9 mouse cellular contexts compared by ENCODE assay signal in genomic region chr12:117989018-117989828, GRCm38 (mm10).
DNase-seq lines count a peak whose midpoint lies in the region; ATAC-seq and TF ChIP-seq lines count a peak whose summit lies in the region.
"Had no signal": no experiment of that assay in that cellular context is flagged by ENCODE, and none has a peak within 500 bp of the region (broad histone marks: within the 10 kb centered on the region; RNA-seq: fewer than 3 reads in every experiment).

No protein-coding gene starts in this region.

- ATAC-seq in hindbrain, embryonic 15.5 days (ENCODE audit: low FRiP score, low read depth): peak; percentile 68
- no peak for ATAC-seq in monocyte, adult 5-6 weeks (replicated peaks; ENCODE audit: insufficient number of reproducible peaks, low FRiP score, low TSS enrichment, poor library complexity, severe bottlenecking)

- no peaks in the 10 kb centered on the region for H3K9me3 ChIP-seq in embryonic facial prominence, embryonic 10.5 days
- H3K9me3 ChIP-seq in hindbrain, embryonic 15.5 days: no peaks in the 10 kb centered on the region

- H3K9ac ChIP-seq in hindbrain, embryonic 15.5 days: no peak overlapping the region

- no peak for DNase-seq in layer of hippocampus, adult 2 months (ENCODE audit: low spot score in 2 of 2)
- DNase-seq in layer of hippocampus, adult 11-12 months (ENCODE audit: low spot score): no peak
- peak; percentile 32 for DNase-seq in embryonic facial prominence, embryonic 10.5 days (ENCODE audit: low spot score)
- DNase-seq in neural tube, embryonic 10.5 days (ENCODE audit: extremely low spot score, low spot score): peak; percentile 36
- DNase-seq in ovary, adult 18-20 months (ENCODE audit: low spot score): no peak
- no peak for DNase-seq in T-cell, adult 2 months (ENCODE audit: low spot score)
- DNase-seq: spleen, adult 18-20 months had no signal

- peak overlapping the region; percentile 17 for H3K4me2 ChIP-seq in hindbrain, embryonic 15.5 days

- H3K36me3 ChIP-seq in embryonic facial prominence, embryonic 10.5 days (replicated peaks): no peaks in the 10 kb centered on the region
- H3K36me3 ChIP-seq in hindbrain, embryonic 15.5 days: no peaks in the 10 kb centered on the region

- peaks cover 59% of the 10 kb centered on the region for H3K27me3 ChIP-seq in embryonic facial prominence, embryonic 10.5 days (replicated peaks; ENCODE audit: low read depth, poor library complexity, severe bottlenecking)
- peaks cover 66% of the 10 kb centered on the region for H3K27me3 ChIP-seq in hindbrain, embryonic 15.5 days

- peaks cover 21% of the 10 kb centered on the region for H3K4me1 ChIP-seq in embryonic facial prominence, embryonic 10.5 days
- peaks cover 12% of the 10 kb centered on the region for H3K4me1 ChIP-seq in hindbrain, embryonic 15.5 days (replicated peaks)

- H3K4me3 ChIP-seq in layer of hippocampus, adult 2 months: peak overlapping the region; percentile 11; the same call in 1 of the 2 replicates
- peak overlapping the region; percentile 9; the same call in 1 of the 2 replicates for H3K4me3 ChIP-seq in embryonic facial prominence, embryonic 10.5 days
- H3K4me3 ChIP-seq in hindbrain, embryonic 15.5 days: no peak overlapping the region

- TF ChIP-seq CTCF in layer of hippocampus, adult 2 months (conservative IDR thresholded peaks at IDR 0.05): no peak

- H3K27ac ChIP-seq in layer of hippocampus, adult 2 months: no peak overlapping the region
- H3K27ac ChIP-seq in embryonic facial prominence, embryonic 10.5 days (replicated peaks): no peak overlapping the region
- no peak overlapping the region for H3K27ac ChIP-seq in hindbrain, embryonic 15.5 days (replicated peaks)

- 5% methylated on average over 11 of the region's 11 CpGs for whole genome bisulfite sequencing in embryonic facial prominence, embryonic 10.5 days
- 2% methylated on average over 11 of the region's 11 CpGs for WGBS in hindbrain, embryonic 15.5 days

Comparison
In these comparisons a context has a peak if more than half of its experiments do, and no peak if none do; other contexts are left out.
1. DNase-seq: peak in embryonic facial prominence, embryonic 10.5 days (single experiment) and neural tube, embryonic 10.5 days (single experiment); none in layer of hippocampus, adult 2 months (0 of 2), layer of hippocampus, adult 11-12 months (single experiment), ovary, adult 18-20 months (single experiment) and T-cell, adult 2 months (single experiment).